Mouse (Mus musculus) stomach, embryonic 15.5 days (tissue): ENCODE results near the gene 2900026A02Rik. TPM values are rescaled to one million over a fixed set of nuclear protein-coding genes. Genes with fewer than 3 reads are reported as not detected.

Experiments used
- ATAC-seq: fragments of 200-750 bp; cut with Nextera tagmentation; 2 replicates; pipeline ENCODE4 v1.8.0; 2017; ENCODE audit warnings: low read depth, moderate number of reproducible peaks, moderate TSS enrichment; ENCODE audit not compliant: insufficient read depth, low FRiP score
- H3K27ac ChIP-seq: fragments of 300-500 bp; sonication (generic); 2 replicates; pipeline ENCODE4 v1.5.1; 2015; ENCODE audit warnings: mild to moderate bottlenecking, inconsistent platforms
- H3K27me3 ChIP-seq: fragments of 300-500 bp; sonication (generic); replicated peaks from 2 replicates; pipeline ENCODE4 v1.6.1; 2015; ENCODE audit warnings: inconsistent platforms
- H3K36me3 ChIP-seq: fragments of 300-500 bp; sonication (generic); 2 replicates; pipeline ENCODE4 v1.6.1; 2015; ENCODE audit warnings: inconsistent platforms
- H3K4me1 ChIP-seq: fragments of 300-500 bp; sonication (generic); 2 replicates; pipeline ENCODE4 v1.6.1; 2015; ENCODE audit warnings: inconsistent platforms
- H3K4me2 ChIP-seq: fragments of 300-500 bp; sonication (generic); 2 replicates; pipeline ENCODE4 v1.6.1; 2015; ENCODE audit warnings: mild to moderate bottlenecking, inconsistent platforms
- H3K4me3 ChIP-seq: fragments of 300-500 bp; sonication (generic); replicated peaks from 2 replicates; pipeline ENCODE4 v1.5.1; 2015; ENCODE audit warnings: inconsistent platforms
- H3K9ac ChIP-seq: fragments of 300-500 bp; sonication (generic); 2 replicates; pipeline ENCODE4 v1.6.1; 2015; ENCODE audit warnings: inconsistent platforms
- H3K9me3 ChIP-seq: fragments of 300-500 bp; sonication (generic); 2 replicates; pipeline ENCODE4 v1.6.1; 2016; ENCODE audit warnings: inconsistent platforms
- WGBS: fragments of 180-500 bp; shearing (Covaris S2); methylation state at CpG from one replicate; pipeline ENCODE4 v1.1.7; 2015; 5-methylcytosine and 5-hydroxymethylcytosine counted together
- polyA plus RNA-seq: library from polyadenylated mRNA; unstranded; fragments of >200 nt; fragmentation: Nextera tagmentation; extraction: Ambion mirVana; gene quantifications from 2 replicates; pipeline ENCODE4 v1.2.1, GENCODE M21; 2015

2900026A02Rik gene
- polyA plus RNA-seq, 1 experiment from 2014 or later, result 12.6 TPM

GRCm38 (mm10) chr5:113220383-113221146 is 471 bp downstream of the 2900026A02Rik start:
- H3K27ac ChIP-seq, result peak overlapping the region; percentile 74
- H3K4me3 ChIP-seq, result peak overlapping the region; percentile 70
- H3K4me1 ChIP-seq, result peaks cover 34% of the 10 kb centered on the region
- H3K36me3 ChIP-seq, result no peaks in the 10 kb centered on the region
- WGBS, result 2% methylated on average over 60 of the region's 64 CpGs
- peak; percentile 28 for ATAC-seq
- no peaks in the 10 kb centered on the region for H3K9me3 ChIP-seq
- peak overlapping the region; percentile 97 for H3K4me2 ChIP-seq
- peak overlapping the region; percentile 47 for H3K9ac ChIP-seq
- no peaks in the 10 kb centered on the region for H3K27me3 ChIP-seq

DNA sequence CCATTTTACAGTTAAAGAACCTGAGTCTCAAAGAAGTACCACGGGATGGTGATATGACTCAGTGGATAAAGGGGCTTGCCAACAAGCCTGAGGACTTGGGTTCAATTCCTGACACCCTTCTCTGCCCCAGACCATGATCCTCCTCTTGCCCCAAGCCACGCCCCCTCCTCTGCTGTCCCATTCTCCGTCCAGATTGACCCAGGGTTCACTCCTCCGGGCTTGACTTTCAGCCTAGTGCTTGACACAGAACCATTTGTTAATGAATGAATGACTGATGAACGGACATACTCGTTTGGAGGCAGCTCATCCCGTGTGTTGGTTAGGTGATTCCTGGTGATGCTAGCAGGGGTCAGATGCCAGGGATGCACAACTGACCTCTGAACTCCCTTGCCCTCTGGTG is 1.2 kb downstream of the 2900026A02Rik start:
- no peaks in the 10 kb centered on the region for H3K36me3 ChIP-seq
- no peaks in the 10 kb centered on the region for H3K27me3 ChIP-seq
- 50% methylated on average over 7 of the region's 7 CpGs for WGBS
- no peak for ATAC-seq
- peaks cover 32% of the 10 kb centered on the region for H3K4me1 ChIP-seq
- no peak overlapping the region for H3K27ac ChIP-seq
- no peaks in the 10 kb centered on the region for H3K9me3 ChIP-seq
- peak overlapping the region; percentile 97 for H3K4me2 ChIP-seq
- peak overlapping the region; percentile 70 for H3K4me3 ChIP-seq
- no peak overlapping the region for H3K9ac ChIP-seq

- WGBS, result 68% methylated on average over 6 of the region's 6 CpGs
- peak; percentile 44; the same call in 1 of the 2 replicates for ATAC-seq
- no peaks in the 10 kb centered on the region for H3K36me3 ChIP-seq
- H3K27me3 ChIP-seq, result no peaks in the 10 kb centered on the region
- peak overlapping the region; percentile 13; the same call in 1 of the 2 replicates for H3K4me3 ChIP-seq
- peak overlapping the region; percentile 61 for H3K27ac ChIP-seq
- peak overlapping the region; percentile 97 for H3K4me2 ChIP-seq
- H3K4me1 ChIP-seq, result peaks cover 33% of the 10 kb centered on the region
- no peak overlapping the region for H3K9ac ChIP-seq
- no peaks in the 10 kb centered on the region for H3K9me3 ChIP-seq
These were observed 1.6 kb downstream of the 2900026A02Rik start for GRCm38 (mm10) chr5:113219450-113219849.

GRCm38 (mm10) chr5:113218617-113219235 is 2.3 kb downstream of the 2900026A02Rik start:
- peak overlapping the region; percentile 97 for H3K4me2 ChIP-seq
- H3K4me3 ChIP-seq, result peak overlapping the region; percentile 13
- H3K9ac ChIP-seq, result no peak overlapping the region
- H3K27me3 ChIP-seq, result no peaks in the 10 kb centered on the region
- peaks cover 36% of the 10 kb centered on the region for H3K4me1 ChIP-seq
- H3K36me3 ChIP-seq, result no peaks in the 10 kb centered on the region
- no peak for ATAC-seq
- H3K9me3 ChIP-seq, result no peaks in the 10 kb centered on the region
- peak overlapping the region; percentile 61 for H3K27ac ChIP-seq
- 43% methylated on average over 17 of the region's 17 CpGs for WGBS

- Histone ChIP-seq H3K36me3 (no peaks in the 10 kb centered on the region), H3K27ac (peak overlapping the region; percentile 61), H3K27me3 (no peaks in the 10 kb centered on the region), H3K4me1 (peaks cover 40% of the 10 kb centered on the region), H3K9ac (no peak overlapping the region), H3K9me3 (no peaks in the 10 kb centered on the region), H3K4me2 (no peak overlapping the region), H3K4me3 (no peak overlapping the region)
- no peak for ATAC-seq
- WGBS, result 60% methylated on average over 12 of the region's 12 CpGs
These were observed 4.0 kb downstream of the 2900026A02Rik start for GRCm38 (mm10) chr5:113217076-113217475.

DNA sequence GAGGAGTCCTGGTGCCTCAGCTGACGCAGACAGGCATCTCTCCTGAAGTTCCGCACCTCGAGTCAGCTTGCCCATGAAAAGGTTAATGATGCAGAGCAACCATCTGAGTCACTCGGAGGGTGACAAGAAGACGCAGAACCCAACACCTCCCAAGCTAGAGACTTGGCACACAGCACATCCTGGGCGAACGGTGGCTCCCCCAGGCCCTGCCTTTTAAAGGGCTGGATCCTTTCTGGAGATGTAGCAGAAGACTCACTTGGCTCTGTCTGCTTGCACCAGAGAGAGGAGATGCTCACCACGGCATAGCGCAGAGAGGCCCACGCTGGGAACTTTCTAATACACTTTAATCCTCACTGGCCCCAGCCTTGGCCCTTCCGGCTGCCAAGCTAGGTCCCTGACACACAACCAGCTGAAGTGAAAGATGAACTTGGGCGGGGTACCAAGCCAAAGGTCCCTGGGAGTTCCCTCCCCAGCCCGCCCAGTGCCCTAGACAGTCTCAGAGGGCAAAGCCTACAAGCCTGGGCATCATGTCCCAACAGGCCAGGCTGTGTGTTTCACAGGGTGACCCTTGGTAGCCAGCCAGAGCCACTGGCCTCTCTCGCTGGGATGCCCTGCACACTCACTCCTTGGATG is 4.6 kb downstream of the 2900026A02Rik start:
- H3K9ac ChIP-seq, result no peak overlapping the region
- peaks cover 40% of the 10 kb centered on the region for H3K4me1 ChIP-seq
- no peaks in the 10 kb centered on the region for H3K9me3 ChIP-seq
- H3K36me3 ChIP-seq, result no peaks in the 10 kb centered on the region
- no peak overlapping the region for H3K4me3 ChIP-seq
- H3K27me3 ChIP-seq, result no peaks in the 10 kb centered on the region
- 60% methylated on average over 14 of the region's 14 CpGs for WGBS
- no peak overlapping the region for H3K4me2 ChIP-seq
- ATAC-seq, result no peak
- H3K27ac ChIP-seq, result peak overlapping the region; percentile 61

- Histone ChIP-seq H3K9me3 (no peaks in the 10 kb centered on the region), H3K4me3 (no peak overlapping the region), H3K27ac (0 out of 2 replicates have a peak overlapping the region, but pooled peaks have one; percentile 61), H3K36me3 (no peaks in the 10 kb centered on the region), H3K4me2 (no peak overlapping the region), H3K4me1 (peaks cover 38% of the 10 kb centered on the region), H3K27me3 (no peaks in the 10 kb centered on the region), H3K9ac (no peak overlapping the region)
- WGBS, result 73% methylated on average over 9 of the region's 9 CpGs
- ATAC-seq, result no peak
These were observed 5.4 kb downstream of the 2900026A02Rik start for GRCm38 (mm10) chr5:113215610-113216011.

GRCm38 (mm10) chr5:113214455-113214854 is 6.6 kb downstream of the 2900026A02Rik start:
- Histone ChIP-seq H3K9ac (no peak overlapping the region), H3K4me1 (peaks cover 40% of the 10 kb centered on the region), H3K4me3 (no peak overlapping the region), H3K4me2 (no peak overlapping the region), H3K36me3 (no peaks in the 10 kb centered on the region), H3K9me3 (no peaks in the 10 kb centered on the region), H3K27ac (no peak overlapping the region), H3K27me3 (no peaks in the 10 kb centered on the region)
- ATAC-seq, result no peak
- 56% methylated on average over 11 of the region's 11 CpGs for WGBS

GRCm38 (mm10) chr5:113214041-113214440 is 7.0 kb downstream of the 2900026A02Rik start:
- Histone ChIP-seq H3K9me3 (no peaks in the 10 kb centered on the region), H3K4me3 (no peak overlapping the region), H3K4me1 (peaks cover 40% of the 10 kb centered on the region), H3K27me3 (no peaks in the 10 kb centered on the region), H3K4me2 (no peak overlapping the region), H3K9ac (no peak overlapping the region), H3K27ac (no peak overlapping the region), H3K36me3 (no peaks in the 10 kb centered on the region)
- ATAC-seq, result no peak
- 81% methylated on average over 8 of the region's 8 CpGs for WGBS

GRCm38 (mm10) chr5:113212156-113212835 is 8.7 kb downstream of the 2900026A02Rik start:
- Histone ChIP-seq H3K36me3 (no peaks in the 10 kb centered on the region), H3K4me3 (no peak overlapping the region), H3K4me2 (no peak overlapping the region), H3K9ac (no peak overlapping the region), H3K4me1 (peaks cover 51% of the 10 kb centered on the region), H3K27me3 (no peaks in the 10 kb centered on the region), H3K9me3 (no peaks in the 10 kb centered on the region), H3K27ac (no peak overlapping the region)
- 66% methylated on average over 10 of the region's 10 CpGs for WGBS
- ATAC-seq, result no peak

- no peaks in the 10 kb centered on the region for H3K36me3 ChIP-seq
- H3K4me3 ChIP-seq, result no peak overlapping the region
- peaks cover 50% of the 10 kb centered on the region for H3K4me1 ChIP-seq
- H3K27me3 ChIP-seq, result no peaks in the 10 kb centered on the region
- no peaks in the 10 kb centered on the region for H3K9me3 ChIP-seq
- no peak overlapping the region for H3K4me2 ChIP-seq
- peak overlapping the region; percentile 67 for H3K27ac ChIP-seq
- no peak for ATAC-seq
- WGBS, result 72% methylated on average over 6 of the region's 6 CpGs
- no peak overlapping the region for H3K9ac ChIP-seq
These were observed 10.7 kb downstream of the 2900026A02Rik start for GRCm38 (mm10) chr5:113210314-113210713.
